Mouse (Mus musculus): ENCODE measurements around the gene Mrpl4. TPM values are rescaled to one million over a fixed set of nuclear protein-coding genes. Genes with fewer than 3 reads are reported as not detected.

The Mrpl4 gene
- polyA plus RNA-seq (2012; rRNA removed; ENCODE audit: low replicate concordance): 121 and 137 TPM in 2 replicates

GRCm38 (mm10) chr9:21002627-21003551 is at the start of gene Mrpl4:
TSS of gene Mrpl4 (plus strand) at chr9:21002738.

GRCm38 (mm10) chr9:20959430-20959938 is 43.1 kb upstream of the Mrpl4 start, which contains the start of gene Dnmt1:
TSS of gene Dnmt1 (minus strand) at chr9:20959888.

GRCm38 (mm10) chr9:20976216-20976960 is 26.1 kb upstream of the Mrpl4 start, which contains the start of gene S1pr2:
TSS of gene S1pr2 (minus strand) at chr9:20976781.

GRCm38 (mm10) chr9:21015571-21016130 is 13.1 kb downstream of the Mrpl4 start, which contains the start of gene Icam1:
TSS of gene Icam1 (plus strand) at chr9:21015985.

GRCm38 (mm10) chr9:21029291-21030054 is 26.9 kb downstream of the Mrpl4 start, which contains the start of gene Icam4:
TSS of gene Icam4 (plus strand) at chr9:21029373.

GRCm38 (mm10) chr9:21031896-21032351 is 29.4 kb downstream of the Mrpl4 start, which contains the start of gene Icam5:
TSS of gene Icam5 (plus strand) at chr9:21032073.

Other genes with a start within 250 kb of the Mrpl4 start
- 78.0 and 82.3 TPM in 2 replicates for gene Col5a3, start 187.7 kb upstream of the Mrpl4 start, polyA plus RNA-seq (2012; rRNA removed; ENCODE audit: low replicate concordance)
- not detected in 2 replicates for gene Rdh8, start 184.2 kb upstream of the Mrpl4 start, polyA plus RNA-seq (2012; rRNA removed; ENCODE audit: low replicate concordance)
- 84.0 and 147 TPM in 2 replicates for gene A230050P20Rik, start 134.1 kb upstream of the Mrpl4 start, polyA plus RNA-seq (2012; rRNA removed; ENCODE audit: low replicate concordance)
- 7.2 and 8.4 TPM in 2 replicates for gene Angptl6, start 123.0 kb upstream of the Mrpl4 start, polyA plus RNA-seq (2012; rRNA removed; ENCODE audit: low replicate concordance)
- gene Ppan, start 114.6 kb upstream of the Mrpl4 start, polyA plus RNA-seq (2012; rRNA removed; ENCODE audit: low replicate concordance): 50.9 and 110 TPM in 2 replicates
- gene Eif3g, start 104.1 kb upstream of the Mrpl4 start, polyA plus RNA-seq (2012; rRNA removed; ENCODE audit: low replicate concordance): 83.8 and 108 TPM in 2 replicates
- 22.5 and 37.3 TPM in 2 replicates for gene Dnmt1, start 42.9 kb upstream of the Mrpl4 start, polyA plus RNA-seq (2012; rRNA removed; ENCODE audit: low replicate concordance)
- gene S1pr2, start 26.0 kb upstream of the Mrpl4 start, polyA plus RNA-seq (2012; rRNA removed; ENCODE audit: low replicate concordance): 16.7 and 18.1 TPM in 2 replicates
- gene Icam1, start 13.2 kb downstream of the Mrpl4 start, polyA plus RNA-seq (2012; rRNA removed; ENCODE audit: low replicate concordance): 38.8 and 51.8 TPM in 2 replicates
- gene Icam4, start 26.6 kb downstream of the Mrpl4 start, polyA plus RNA-seq (2012; rRNA removed; ENCODE audit: low replicate concordance): 0.84 and 1.0 TPM in 2 replicates
- 0.50 and 1.5 TPM in 2 replicates for gene Icam5, start 29.3 kb downstream of the Mrpl4 start, polyA plus RNA-seq (2012; rRNA removed; ENCODE audit: low replicate concordance)
- not detected in 2 replicates for gene Zglp1, start 64.4 kb downstream of the Mrpl4 start, polyA plus RNA-seq (2012; rRNA removed; ENCODE audit: low replicate concordance)
- 0.12 and 0.17 TPM in 2 replicates for gene Gm49373, start 70.4 kb downstream of the Mrpl4 start, polyA plus RNA-seq (2012; rRNA removed; ENCODE audit: low replicate concordance)
- gene Fdx1l, start 70.9 kb downstream of the Mrpl4 start, polyA plus RNA-seq (2012; rRNA removed; ENCODE audit: low replicate concordance): 48.8 and 76.4 TPM in 2 replicates
- 2.9 and 25.7 TPM in 2 replicates for gene Gm38431, start 89.3 kb downstream of the Mrpl4 start, polyA plus RNA-seq (2012; rRNA removed; ENCODE audit: low replicate concordance)
- 50.6 and 85.3 TPM in 2 replicates for gene Raver1, start 89.3 kb downstream of the Mrpl4 start, polyA plus RNA-seq (2012; rRNA removed; ENCODE audit: low replicate concordance)
- gene Tyk2, start 128.5 kb downstream of the Mrpl4 start, polyA plus RNA-seq (2012; rRNA removed; ENCODE audit: low replicate concordance): 37.7 and 50.2 TPM in 2 replicates
- 40.9 and 42.1 TPM in 2 replicates for gene Cdc37, start 147.2 kb downstream of the Mrpl4 start, polyA plus RNA-seq (2012; rRNA removed; ENCODE audit: low replicate concordance)
- 15.3 and 24.3 TPM in 2 replicates for gene Pde4a, start 163.0 kb downstream of the Mrpl4 start, polyA plus RNA-seq (2012; rRNA removed; ENCODE audit: low replicate concordance)
- 76.5 and 140 TPM in 2 replicates for gene Keap1, start 236.6 kb downstream of the Mrpl4 start, polyA plus RNA-seq (2012; rRNA removed; ENCODE audit: low replicate concordance)
- 2.3 and 3.1 TPM in 2 replicates for gene S1pr5, start 245.7 kb downstream of the Mrpl4 start, polyA plus RNA-seq (2012; rRNA removed; ENCODE audit: low replicate concordance)

Measured in mammary gland, adult 2 months (tissue).